21 mouse cellular contexts compared by ENCODE assay signal in genomic region chr5:57943176-57943575, GRCm38 (mm10).
A peak's percentile ranks its signal among the peaks of the same experiment; 100 is the strongest.
DNase-seq lines count a peak whose midpoint lies in the region; ATAC-seq and TF ChIP-seq lines count a peak whose summit lies in the region.
"Had no signal": no experiment of that assay in that cellular context is flagged by ENCODE, and none has a peak within 500 bp of the region (broad histone marks: within the 10 kb centered on the region; RNA-seq: fewer than 3 reads in every experiment).

No protein-coding gene starts in this region.

- TF ChIP-seq CTCF in Patski (IDR thresholded peaks at IDR 0.05): no peak

- 0 out of 2 replicates have a peak, but pooled peaks cover 4% of the 10 kb centered on the region for H3K36me3 ChIP-seq in embryonic facial prominence, embryonic 14.5 days (ENCODE audit: control insufficient read depth, insufficient read depth, low read length)
- no peaks in the 10 kb centered on the region for H3K36me3 ChIP-seq in embryonic facial prominence, embryonic 10.5 days (replicated peaks)
- H3K36me3 ChIP-seq: heart, embryonic 10.5 days; hindbrain, embryonic 12.5 days had no signal

- CTCF ChIA-PET in Patski (lab: Charles Lee): no interaction called here

- H3K27ac ChIP-seq in embryonic facial prominence, embryonic 14.5 days (replicated peaks; ENCODE audit: low read depth, low read length): no peak overlapping the region
- no peak overlapping the region for H3K27ac ChIP-seq in embryonic facial prominence, embryonic 10.5 days (replicated peaks)
- H3K27ac ChIP-seq: forebrain, embryonic 13.5 days; heart, embryonic 10.5 days; hindbrain, embryonic 12.5 days had no signal

- H3K9me3 ChIP-seq in embryonic facial prominence, embryonic 14.5 days (ENCODE audit: control insufficient read depth, low read length): no peaks in the 10 kb centered on the region
- H3K9me3 ChIP-seq in embryonic facial prominence, embryonic 10.5 days: no peaks in the 10 kb centered on the region
- H3K9me3 ChIP-seq: forebrain, embryonic 13.5 days; heart, embryonic 10.5 days; hindbrain, embryonic 12.5 days had no signal

- H3K4me3 ChIP-seq in embryonic facial prominence, embryonic 14.5 days (ENCODE audit: low read depth, low read length): no peak overlapping the region
- no peak overlapping the region for H3K4me3 ChIP-seq in embryonic facial prominence, embryonic 10.5 days
- H3K4me3 ChIP-seq: forebrain, embryonic 13.5 days; heart, embryonic 10.5 days; hindbrain, embryonic 12.5 days had no signal

- H3K4me1 ChIP-seq in embryonic facial prominence, embryonic 14.5 days (ENCODE audit: control insufficient read depth, insufficient read depth, low read length): no peaks in the 10 kb centered on the region
- H3K4me1 ChIP-seq in embryonic facial prominence, embryonic 10.5 days: no peaks in the 10 kb centered on the region
- H3K4me1 ChIP-seq: forebrain, embryonic 13.5 days; heart, embryonic 10.5 days; hindbrain, embryonic 12.5 days had no signal

- in situ Hi-C loops in Patski (cut with MboI; ENCODE audit: low pct_unique_long_range_greater_than_20kb): loop anchor here (10.0 kb wide), 1 partner anchor 178 kb away; no protein-coding TSS in a partner anchor

- intact Hi-C loops in left cerebral cortex, postnatal 36 days (cut with DNase I): no loop called here

- POLR2A ChIA-PET in Patski (lab: Charles Lee): interaction anchor here (0.5 to 0.6 kb wide), 2 partner anchors 41 to 76 kb away, joined by 3 to 4 read pairs; no protein-coding TSS in a partner anchor

- DNase-seq in embryonic facial prominence, embryonic 14.5 days (ENCODE audit: low spot score): peak; percentile 60
- no peak for DNase-seq in embryonic facial prominence, embryonic 10.5 days (ENCODE audit: low spot score)
- DNase-seq in urinary bladder, postnatal 14 days (ENCODE audit: low spot score): peak; percentile 40
- no peak for DNase-seq in urinary bladder, adult 2 months (ENCODE audit: low spot score)
- DNase-seq in Patski (ENCODE audit: low read depth, low spot score): no peak
- no peak for DNase-seq in left cerebral cortex, postnatal 36 days (ENCODE audit: low spot score in 2 of 2)
- DNase-seq: adrenal gland, adult 2 months; adrenal gland, postnatal 25 days; cerebellum, adult 2 months; cerebellum, postnatal 10 days; forebrain, postnatal 0 days; gastrocnemius, postnatal 36 days; heart, adult 18-20 months; heart, postnatal 10 days; heart, postnatal 4 days had no signal

- no peak overlapping the region for H3K9ac ChIP-seq in embryonic facial prominence, embryonic 14.5 days (ENCODE audit: low read depth, low read length)
- H3K9ac ChIP-seq: forebrain, embryonic 13.5 days; forebrain, postnatal 0 days; hindbrain, embryonic 12.5 days had no signal

- H3K27me3 ChIP-seq in embryonic facial prominence, embryonic 14.5 days (replicated peaks; ENCODE audit: control insufficient read depth, insufficient read depth, low read length): no peaks in the 10 kb centered on the region
- H3K27me3 ChIP-seq in embryonic facial prominence, embryonic 10.5 days (replicated peaks; ENCODE audit: low read depth, poor library complexity, severe bottlenecking): no peaks in the 10 kb centered on the region
- H3K27me3 ChIP-seq in Patski: no peaks in the 10 kb centered on the region
- H3K27me3 ChIP-seq: forebrain, embryonic 13.5 days; hindbrain, embryonic 12.5 days had no signal

- 53% methylated on average over 2 of the region's 2 CpGs for WGBS in embryonic facial prominence, embryonic 14.5 days
- WGBS in embryonic facial prominence, embryonic 10.5 days: 74% methylated on average over 2 of the region's 2 CpGs

- 0 out of 2 replicates have a peak, but pooled peaks have one; percentile 41 for ATAC-seq in embryonic facial prominence, embryonic 14.5 days (ENCODE audit: low read depth)
- peak; percentile 49 for ATAC-seq in Patski
- ATAC-seq in megakaryocyte-erythroid progenitor cell, adult 5-6 weeks (replicated peaks; ENCODE audit: low FRiP score, low TSS enrichment, poor library complexity, severe bottlenecking): no peak
- ATAC-seq: forebrain, embryonic 13.5 days; forebrain, postnatal 0 days; hindbrain, embryonic 16.5 days; inflammation-experienced regulatory T-cells, adult 6 months had no signal

- H3K4me2 ChIP-seq in embryonic facial prominence, embryonic 14.5 days (ENCODE audit: low read depth, low read length): no peak overlapping the region
- H3K4me2 ChIP-seq: forebrain, embryonic 13.5 days; hindbrain, embryonic 12.5 days had no signal

Comparison
In these comparisons a context has a peak if more than half of its experiments do, and no peak if none do; other contexts are left out.
1. DNase-seq: peak in embryonic facial prominence, embryonic 14.5 days (single experiment) and urinary bladder, postnatal 14 days (single experiment); none in embryonic facial prominence, embryonic 10.5 days (single experiment), urinary bladder, adult 2 months (single experiment), Patski (single experiment) and left cerebral cortex, postnatal 36 days (0 of 2).